Mouse (Mus musculus): Measurements from ENCODE around the gene Ankrd28. TPM values are rescaled to one million over a fixed set of nuclear protein-coding genes. Genes with fewer than 3 reads are reported as not detected.
"Not testable (repeated sequence)": the region's sequence is repeated elsewhere in the genome, so short reads cannot be mapped to it uniquely, and the experiment has no call there.

Ankrd28 gene
- polyA plus RNA-seq, 1 experiment from 2014 or later = 9.4 TPM

DNA sequence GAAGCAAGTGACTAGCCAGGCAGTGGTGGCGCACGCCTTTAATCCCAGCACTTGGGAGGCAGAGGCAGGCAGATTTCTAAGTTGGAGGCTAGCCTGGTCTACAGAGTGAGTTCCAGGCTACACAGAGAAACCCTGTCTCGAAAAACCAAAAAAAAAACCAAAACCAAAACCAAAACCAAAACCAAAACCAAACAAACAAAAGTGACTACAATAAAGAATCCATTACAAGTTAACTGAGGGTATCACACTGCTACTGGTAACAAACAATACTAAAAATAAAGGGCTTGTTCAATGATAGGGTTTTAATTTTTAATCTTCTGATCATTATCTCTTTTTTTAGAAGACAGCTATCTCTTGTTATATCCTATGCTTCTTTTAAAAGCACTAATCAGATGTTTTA, 72.0 kb downstream of the Ankrd28 start:
- H3K36me3 ChIP-seq (ENCODE audit: control insufficient read depth, insufficient read depth, low read length); H3K27ac ChIP-seq (ENCODE audit: low read length); H3K27me3 ChIP-seq (ENCODE audit: control insufficient read depth, insufficient read depth, low read depth, low read length); H3K4me3 ChIP-seq (ENCODE audit: low read depth, low read length); H3K9me3 ChIP-seq (replicated peaks; ENCODE audit: control insufficient read depth, low read length, poor library complexity, severe bottlenecking); H3K4me2 ChIP-seq (ENCODE audit: low read length); H3K9ac ChIP-seq (ENCODE audit: low read depth, low read length); ATAC-seq; H3K4me1 ChIP-seq (ENCODE audit: control insufficient read depth, insufficient read depth, low read length): not testable (repeated sequence)
- 96% methylated on average over 3 of the region's 3 CpGs for WGBS

- Histone ChIP-seq H3K4me3 (ENCODE audit: low read depth, low read length) (no peak overlapping the region), H3K27ac (ENCODE audit: low read length) (no peak overlapping the region), H3K36me3 (ENCODE audit: control insufficient read depth, insufficient read depth, low read length) (peaks cover 11% of the 10 kb centered on the region), H3K9me3 (replicated peaks; ENCODE audit: control insufficient read depth, low read length, poor library complexity, severe bottlenecking) (no peaks in the 10 kb centered on the region), H3K9ac (ENCODE audit: low read depth, low read length) (no peak overlapping the region), H3K4me2 (ENCODE audit: low read length) (no peak overlapping the region), H3K27me3 (ENCODE audit: control insufficient read depth, insufficient read depth, low read depth, low read length) (no peaks in the 10 kb centered on the region), H3K4me1 (ENCODE audit: control insufficient read depth, insufficient read depth, low read length) (no peaks in the 10 kb centered on the region)
- no peak for ATAC-seq
- WGBS = 88% methylated on average over 6 of the region's 6 CpGs
Observed at GRCm38 (mm10) chr14:31748239-31748873, 82.1 kb downstream of the Ankrd28 start.

- no peaks in the 10 kb centered on the region for H3K27me3 ChIP-seq (ENCODE audit: control insufficient read depth, insufficient read depth, low read depth, low read length)
- H3K9ac ChIP-seq (ENCODE audit: low read depth, low read length) = no peak overlapping the region
- no peak overlapping the region for H3K27ac ChIP-seq (ENCODE audit: low read length)
- H3K4me1 ChIP-seq (ENCODE audit: control insufficient read depth, insufficient read depth, low read length) = no peaks in the 10 kb centered on the region
- H3K4me3 ChIP-seq (ENCODE audit: low read depth, low read length) = no peak overlapping the region
- ATAC-seq = no peak
- H3K9me3 ChIP-seq (replicated peaks; ENCODE audit: control insufficient read depth, low read length, poor library complexity, severe bottlenecking) = no peaks in the 10 kb centered on the region
- no peak overlapping the region for H3K4me2 ChIP-seq (ENCODE audit: low read length)
- H3K36me3 ChIP-seq (ENCODE audit: control insufficient read depth, insufficient read depth, low read length) = peaks cover 18% of the 10 kb centered on the region
- WGBS = 92% methylated on average over 3 of the region's 3 CpGs
Observed at GRCm38 (mm10) chr14:31742523-31742922, 87.9 kb downstream of the Ankrd28 start.

DNA sequence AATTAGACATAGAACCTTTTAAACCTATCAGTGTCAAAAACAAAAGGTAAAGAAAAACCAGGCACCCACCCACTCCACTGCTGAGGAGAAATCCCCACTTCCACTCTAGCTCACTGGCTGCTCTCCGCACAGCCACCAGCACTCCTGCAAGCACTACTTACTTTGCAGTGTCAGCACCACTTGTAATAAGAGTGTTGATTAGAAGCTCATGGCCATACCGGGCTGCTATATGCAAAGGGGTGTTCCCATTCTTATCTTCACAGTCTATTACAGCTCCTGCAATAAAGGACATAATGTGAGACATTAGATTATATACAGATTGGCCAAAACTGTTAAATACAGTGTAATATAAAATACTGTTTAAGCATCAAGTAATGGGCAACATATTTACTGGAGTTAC, 95.6 kb downstream of the Ankrd28 start:
- H3K4me3 ChIP-seq (ENCODE audit: low read depth, low read length) = no peak overlapping the region
- H3K4me1 ChIP-seq (ENCODE audit: control insufficient read depth, insufficient read depth, low read length) = no peaks in the 10 kb centered on the region
- H3K27me3 ChIP-seq (ENCODE audit: control insufficient read depth, insufficient read depth, low read depth, low read length) = no peaks in the 10 kb centered on the region
- no peak overlapping the region for H3K9ac ChIP-seq (ENCODE audit: low read depth, low read length)
- WGBS = 88% methylated on average over 2 of the region's 2 CpGs
- H3K4me2 ChIP-seq (ENCODE audit: low read length) = no peak overlapping the region
- H3K36me3 ChIP-seq (ENCODE audit: control insufficient read depth, insufficient read depth, low read length) = peaks cover 15% of the 10 kb centered on the region
- no peak overlapping the region for H3K27ac ChIP-seq (ENCODE audit: low read length)
- H3K9me3 ChIP-seq (replicated peaks; ENCODE audit: control insufficient read depth, low read length, poor library complexity, severe bottlenecking) = no peaks in the 10 kb centered on the region
- ATAC-seq = no peak

- Histone ChIP-seq H3K9ac (ENCODE audit: low read depth, low read length) (no peak overlapping the region), H3K36me3 (ENCODE audit: control insufficient read depth, insufficient read depth, low read length) (peaks cover 10% of the 10 kb centered on the region; the same call in 1 of the 2 replicates), H3K27ac (ENCODE audit: low read length) (no peak overlapping the region), H3K4me2 (ENCODE audit: low read length) (no peak overlapping the region), H3K4me1 (ENCODE audit: control insufficient read depth, insufficient read depth, low read length) (no peaks in the 10 kb centered on the region), H3K9me3 (replicated peaks; ENCODE audit: control insufficient read depth, low read length, poor library complexity, severe bottlenecking) (no peaks in the 10 kb centered on the region), H3K4me3 (ENCODE audit: low read depth, low read length) (no peak overlapping the region), H3K27me3 (ENCODE audit: control insufficient read depth, insufficient read depth, low read depth, low read length) (no peaks in the 10 kb centered on the region)
- no peak for ATAC-seq
- WGBS = 97% methylated on average over 3 of the region's 3 CpGs
Observed at GRCm38 (mm10) chr14:31727522-31727921, 102.9 kb downstream of the Ankrd28 start.

DNA sequence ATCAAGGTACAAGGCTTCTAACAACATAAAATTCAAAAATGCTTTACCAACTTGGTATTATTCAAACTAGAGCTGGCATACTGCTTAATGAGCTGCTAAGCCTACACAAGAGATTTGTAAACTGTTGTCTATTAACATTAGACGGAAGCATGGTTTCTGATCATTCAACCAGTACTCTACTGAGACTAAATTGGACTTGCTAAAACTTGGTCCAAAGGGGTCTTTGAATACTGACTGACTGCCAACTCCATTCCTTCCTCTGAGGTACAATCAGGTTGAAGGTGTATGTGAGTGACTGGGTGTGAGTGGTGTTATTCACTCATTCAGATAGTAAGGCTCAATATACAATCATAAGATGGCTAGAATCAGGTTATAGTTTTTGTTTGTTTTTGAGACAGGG, 107.7 kb downstream of the Ankrd28 start:
- Histone ChIP-seq H3K9ac (ENCODE audit: low read depth, low read length) (no peak overlapping the region), H3K9me3 (replicated peaks; ENCODE audit: control insufficient read depth, low read length, poor library complexity, severe bottlenecking) (no peaks in the 10 kb centered on the region), H3K36me3 (ENCODE audit: control insufficient read depth, insufficient read depth, low read length) (peaks cover 22% of the 10 kb centered on the region), H3K4me3 (ENCODE audit: low read depth, low read length) (no peak overlapping the region), H3K27me3 (ENCODE audit: control insufficient read depth, insufficient read depth, low read depth, low read length) (no peaks in the 10 kb centered on the region), H3K27ac (ENCODE audit: low read length) (no peak overlapping the region), H3K4me1 (ENCODE audit: control insufficient read depth, insufficient read depth, low read length) (no peaks in the 10 kb centered on the region), H3K4me2 (ENCODE audit: low read length) (no peak overlapping the region)
- no peak for ATAC-seq
- WGBS = 82% methylated on average over 1 of the region's 1 CpGs

- no peak overlapping the region for H3K4me3 ChIP-seq (ENCODE audit: low read depth, low read length)
- ATAC-seq = no peak
- no peaks in the 10 kb centered on the region for H3K4me1 ChIP-seq (ENCODE audit: control insufficient read depth, insufficient read depth, low read length)
- H3K4me2 ChIP-seq (ENCODE audit: low read length) = no peak overlapping the region
- no peaks in the 10 kb centered on the region for H3K27me3 ChIP-seq (ENCODE audit: control insufficient read depth, insufficient read depth, low read depth, low read length)
- H3K9me3 ChIP-seq (replicated peaks; ENCODE audit: control insufficient read depth, low read length, poor library complexity, severe bottlenecking) = no peaks in the 10 kb centered on the region
- H3K36me3 ChIP-seq (ENCODE audit: control insufficient read depth, insufficient read depth, low read length) = peaks cover 22% of the 10 kb centered on the region
- 92% methylated on average over 3 of the region's 3 CpGs for WGBS
- no peak overlapping the region for H3K9ac ChIP-seq (ENCODE audit: low read depth, low read length)
- no peak overlapping the region for H3K27ac ChIP-seq (ENCODE audit: low read length)
Observed at GRCm38 (mm10) chr14:31721256-31721655, 109.2 kb downstream of the Ankrd28 start.

GRCm38 (mm10) chr14:31718332-31718731, 112.1 kb downstream of the Ankrd28 start:
- Histone ChIP-seq H3K27ac (ENCODE audit: low read length) (no peak overlapping the region), H3K27me3 (ENCODE audit: control insufficient read depth, insufficient read depth, low read depth, low read length) (no peaks in the 10 kb centered on the region), H3K36me3 (ENCODE audit: control insufficient read depth, insufficient read depth, low read length) (peaks cover 22% of the 10 kb centered on the region), H3K4me2 (ENCODE audit: low read length) (no peak overlapping the region), H3K4me1 (ENCODE audit: control insufficient read depth, insufficient read depth, low read length) (no peaks in the 10 kb centered on the region), H3K4me3 (ENCODE audit: low read depth, low read length) (no peak overlapping the region), H3K9me3 (replicated peaks; ENCODE audit: control insufficient read depth, low read length, poor library complexity, severe bottlenecking) (no peaks in the 10 kb centered on the region), H3K9ac (ENCODE audit: low read depth, low read length) (no peak overlapping the region)
- no peak for ATAC-seq
- 90% methylated on average over 2 of the region's 2 CpGs for WGBS

- H3K27ac ChIP-seq (ENCODE audit: low read length) = no peak overlapping the region
- H3K4me2 ChIP-seq (ENCODE audit: low read length) = no peak overlapping the region
- ATAC-seq = no peak
- no peak overlapping the region for H3K9ac ChIP-seq (ENCODE audit: low read depth, low read length)
- no peaks in the 10 kb centered on the region for H3K27me3 ChIP-seq (ENCODE audit: control insufficient read depth, insufficient read depth, low read depth, low read length)
- WGBS = 92% methylated on average over 5 of the region's 5 CpGs
- peaks cover 22% of the 10 kb centered on the region for H3K36me3 ChIP-seq (ENCODE audit: control insufficient read depth, insufficient read depth, low read length)
- H3K4me3 ChIP-seq (ENCODE audit: low read depth, low read length) = no peak overlapping the region
- H3K4me1 ChIP-seq (ENCODE audit: control insufficient read depth, insufficient read depth, low read length) = no peaks in the 10 kb centered on the region
- H3K9me3 ChIP-seq (replicated peaks; ENCODE audit: control insufficient read depth, low read length, poor library complexity, severe bottlenecking) = no peaks in the 10 kb centered on the region
Observed at GRCm38 (mm10) chr14:31717360-31717759, 113.1 kb downstream of the Ankrd28 start.
